Mouse (Mus musculus): ENCODE measurements around the gene Gpsm1. TPM values are rescaled to one million over a fixed set of nuclear protein-coding genes. Genes with fewer than 3 reads are reported as not detected.

Gene Gpsm1
- total and polyA plus RNA-seq, 3 experiments = 1.4 to 6.9 TPM; not detected in 1

Other genes starting within 250 kb of the Gpsm1 start
- gene Nacc2, start 192.3 kb upstream of the Gpsm1 start, total RNA-seq (2012; rRNA removed) = 0.03 and 0.19 TPM in 2 replicates
- gene Nacc2, start 192.3 kb upstream of the Gpsm1 start, polyA plus RNA-seq (2012; ENCODE audit: insufficient read depth in 1 of 2, insufficient read length in 2 of 2, low read depth in 1 of 2, low replicate concordance in 2 of 2, missing spikeins in 1 of 2) = 1 to 10 TPM in 1 of 2 experiments, not detected in 1; 1.7 TPM
- gene Lhx3, start 107.2 kb upstream of the Gpsm1 start, total RNA-seq (2012; rRNA removed) = not detected in 2 replicates
- not detected for gene Lhx3, start 107.2 kb upstream of the Gpsm1 start, polyA plus RNA-seq (2012; ENCODE audit: insufficient read depth in 1 of 2, insufficient read length in 2 of 2, low read depth in 1 of 2, low replicate concordance in 2 of 2, missing spikeins in 1 of 2)
- gene Qsox2, start 78.0 kb upstream of the Gpsm1 start, total RNA-seq (2012; rRNA removed) = 13.4 and 17.0 TPM in 2 replicates
- gene Qsox2, start 78.0 kb upstream of the Gpsm1 start, polyA plus RNA-seq (2012; ENCODE audit: insufficient read depth in 1 of 2, insufficient read length in 2 of 2, low read depth in 1 of 2, low replicate concordance in 2 of 2, missing spikeins in 1 of 2) = 10 to 100 TPM in 1 of 2 experiments, not detected in 1; 12.1 TPM
- not detected in 2 replicates for gene Ccdc187, start 21.0 kb upstream of the Gpsm1 start, total RNA-seq (2012; rRNA removed)
- not detected for gene Ccdc187, start 21.0 kb upstream of the Gpsm1 start, polyA plus RNA-seq (2012; ENCODE audit: insufficient read depth in 1 of 2, insufficient read length in 2 of 2, low read depth in 1 of 2, low replicate concordance in 2 of 2, missing spikeins in 1 of 2)
- gene Dnlz, start 36.6 kb downstream of the Gpsm1 start, total RNA-seq (2012; rRNA removed) = 17.4 and 21.8 TPM in 2 replicates
- gene Dnlz, start 36.6 kb downstream of the Gpsm1 start, polyA plus RNA-seq (2012; ENCODE audit: insufficient read depth in 1 of 2, insufficient read length in 2 of 2, low read depth in 1 of 2, low replicate concordance in 2 of 2, missing spikeins in 1 of 2) = 10 to 100 TPM in 1 of 2 experiments, not detected in 1; 27.7 TPM
- 0.16 and 0.35 TPM in 2 replicates for gene Card9, start 45.4 kb downstream of the Gpsm1 start, total RNA-seq (2012; rRNA removed)
- under 1 TPM in 1 of 2 experiments, not detected in 1; 0.72 TPM for gene Card9, start 45.4 kb downstream of the Gpsm1 start, polyA plus RNA-seq (2012; ENCODE audit: insufficient read depth in 1 of 2, insufficient read length in 2 of 2, low read depth in 1 of 2, low replicate concordance in 2 of 2, missing spikeins in 1 of 2)
- gene Snapc4, start 65.1 kb downstream of the Gpsm1 start, total RNA-seq (2012; rRNA removed) = 40.3 and 49.3 TPM in 2 replicates
- 10 to 100 TPM in 1 of 2 experiments, not detected in 1; 57.6 TPM for gene Snapc4, start 65.1 kb downstream of the Gpsm1 start, polyA plus RNA-seq (2012; ENCODE audit: insufficient read depth in 1 of 2, insufficient read length in 2 of 2, low read depth in 1 of 2, low replicate concordance in 2 of 2, missing spikeins in 1 of 2)
- 51.7 and 63.6 TPM in 2 replicates for gene Entr1, start 73.8 kb downstream of the Gpsm1 start, total RNA-seq (2012; rRNA removed)
- 10 to 100 TPM in 1 of 2 experiments, not detected in 1; 71.1 TPM for gene Entr1, start 73.8 kb downstream of the Gpsm1 start, polyA plus RNA-seq (2012; ENCODE audit: insufficient read depth in 1 of 2, insufficient read length in 2 of 2, low read depth in 1 of 2, low replicate concordance in 2 of 2, missing spikeins in 1 of 2)
- gene Pmpca, start 73.8 kb downstream of the Gpsm1 start, total RNA-seq (2012; rRNA removed) = 87.6 and 96.5 TPM in 2 replicates
- 100 to 1,000 TPM in 1 of 2 experiments, 10 to 100 TPM in 1; 46.4 to 166 TPM for gene Pmpca, start 73.8 kb downstream of the Gpsm1 start, polyA plus RNA-seq (2012; ENCODE audit: insufficient read depth in 1 of 2, insufficient read length in 2 of 2, low read depth in 1 of 2, low replicate concordance in 2 of 2, missing spikeins in 1 of 2)
- 9.6 and 11.2 TPM in 2 replicates for gene Inpp5e, start 93.7 kb downstream of the Gpsm1 start, total RNA-seq (2012; rRNA removed)
- 10 to 100 TPM in 1 of 2 experiments, not detected in 1; 17.5 TPM for gene Inpp5e, start 93.7 kb downstream of the Gpsm1 start, polyA plus RNA-seq (2012; ENCODE audit: insufficient read depth in 1 of 2, insufficient read length in 2 of 2, low read depth in 1 of 2, low replicate concordance in 2 of 2, missing spikeins in 1 of 2)
- 20.3 and 21.4 TPM in 2 replicates for gene Sec16a, start 129.7 kb downstream of the Gpsm1 start, total RNA-seq (2012; rRNA removed)
- gene Sec16a, start 129.7 kb downstream of the Gpsm1 start, polyA plus RNA-seq (2012; ENCODE audit: insufficient read depth in 1 of 2, insufficient read length in 2 of 2, low read depth in 1 of 2, low replicate concordance in 2 of 2, missing spikeins in 1 of 2) = 10 to 100 TPM in 1 of 2 experiments, not detected in 1; 38.0 TPM
- 0.39 TPM in 1 of 2 replicates, not detected in the other for gene Notch1, start 201.1 kb downstream of the Gpsm1 start, total RNA-seq (2012; rRNA removed)
- gene Notch1, start 201.1 kb downstream of the Gpsm1 start, polyA plus RNA-seq (2012; ENCODE audit: insufficient read depth in 1 of 2, insufficient read length in 2 of 2, low read depth in 1 of 2, low replicate concordance in 2 of 2, missing spikeins in 1 of 2) = under 1 TPM in 1 of 2 experiments, not detected in 1; 0.06 TPM